Mouse (Mus musculus) heart, postnatal 0 days (tissue): Measurements from ENCODE around the gene Prune2.

Experiments
- CTCF ChIP-seq: IDR thresholded peaks from 2 replicates; pipeline ENCODE4 v1.5.1; 2016; ENCODE audit warnings: antibody characterized with exemption, control low read depth, low read depth
- EP300 ChIP-seq: IDR thresholded peaks from 2 replicates; pipeline ENCODE4 v1.6.1; 2016; ENCODE audit warnings: antibody characterized with exemption, low read depth

DNA sequence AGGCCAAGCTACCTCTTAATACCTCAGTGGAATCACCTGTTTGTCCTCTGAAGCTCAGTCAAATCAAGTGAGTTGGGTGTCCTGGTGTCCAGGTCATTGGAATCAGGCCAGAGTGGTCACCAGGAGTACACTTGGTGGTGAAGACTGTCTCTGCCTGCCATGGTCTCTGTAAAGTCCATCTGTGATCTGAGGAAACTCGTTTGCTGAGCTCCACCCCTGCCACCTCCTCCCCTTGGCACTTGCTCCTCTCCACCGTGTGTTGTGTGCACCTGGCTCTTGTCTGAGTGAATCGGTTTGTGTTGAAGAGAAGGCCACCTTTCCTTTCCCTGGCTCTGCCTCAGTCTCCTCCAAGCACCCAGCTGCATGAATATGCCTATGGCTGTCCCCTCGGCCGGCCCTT is 238.8 kb downstream of the Prune2 start:
- TF ChIP-seq CTCF (no peak), EP300 (no peak)
